Mouse (Mus musculus): ENCODE measurements at regions not wholly inside any gene's neighbourhood (a gene's known extent, or its start where the extent isn't known, plus 50 kb on each side); places are given as distances from the start of the nearest gene placed in this dataset.
A peak's percentile ranks its signal among the peaks of the same experiment; 100 is the strongest.

- no peaks in the 10 kb centered on the region for H3K36me3 ChIP-seq
- no peaks in the 10 kb centered on the region for H3K27me3 ChIP-seq
- H3K4me2 ChIP-seq (replicated peaks): no peak overlapping the region
- no peaks in the 10 kb centered on the region for H3K4me1 ChIP-seq
- H3K9ac ChIP-seq: no peak overlapping the region
- no peaks in the 10 kb centered on the region for H3K9me3 ChIP-seq (replicated peaks)
- no peak overlapping the region for H3K4me3 ChIP-seq
- 49% methylated on average over 2 of the region's 2 CpGs for WGBS
- ATAC-seq (ENCODE audit: low FRiP score): no peak
- H3K27ac ChIP-seq: no peak overlapping the region
Observed at GRCm38 (mm10) chr6:107394611-107395010, 135.0 kb upstream of the Lrrn1 start.

GRCm38 (mm10) chr6:107415766-107416165, 113.8 kb upstream of the Lrrn1 start:
- Histone ChIP-seq H3K4me1 (no peaks in the 10 kb centered on the region), H3K27ac (no peak overlapping the region), H3K4me3 (no peak overlapping the region), H3K36me3 (no peaks in the 10 kb centered on the region), H3K4me2 (replicated peaks) (no peak overlapping the region), H3K9me3 (replicated peaks) (no peaks in the 10 kb centered on the region), H3K27me3 (no peaks in the 10 kb centered on the region), H3K9ac (no peak overlapping the region)
- WGBS: 83% methylated on average over 4 of the region's 4 CpGs
- no peak for ATAC-seq (ENCODE audit: low FRiP score)

- no peaks in the 10 kb centered on the region for H3K36me3 ChIP-seq
- H3K4me3 ChIP-seq: no peak overlapping the region
- no peak for ATAC-seq (ENCODE audit: low FRiP score)
- no peaks in the 10 kb centered on the region for H3K4me1 ChIP-seq
- no peak overlapping the region for H3K27ac ChIP-seq
- H3K27me3 ChIP-seq: no peaks in the 10 kb centered on the region
- H3K9ac ChIP-seq: no peak overlapping the region
- WGBS: 51% methylated on average over 3 of the region's 3 CpGs
- no peak overlapping the region for H3K4me2 ChIP-seq (replicated peaks)
- H3K9me3 ChIP-seq (replicated peaks): no peaks in the 10 kb centered on the region
Observed at GRCm38 (mm10) chr6:107422091-107422490, 107.5 kb upstream of the Lrrn1 start.

- H3K4me1 ChIP-seq: no peaks in the 10 kb centered on the region
- no peak overlapping the region for H3K9ac ChIP-seq
- H3K4me2 ChIP-seq (replicated peaks): no peak overlapping the region
- no peak overlapping the region for H3K4me3 ChIP-seq
- 67% methylated on average over 3 of the region's 3 CpGs for WGBS
- H3K27me3 ChIP-seq: no peaks in the 10 kb centered on the region
- H3K27ac ChIP-seq: no peak overlapping the region
- no peaks in the 10 kb centered on the region for H3K36me3 ChIP-seq
- H3K9me3 ChIP-seq (replicated peaks): no peaks in the 10 kb centered on the region
- no peak for ATAC-seq (ENCODE audit: low FRiP score)
Observed at GRCm38 (mm10) chr6:107426529-107426928, 103.0 kb upstream of the Lrrn1 start.

- Histone ChIP-seq H3K27ac (no peak overlapping the region), H3K9me3 (replicated peaks) (no peaks in the 10 kb centered on the region)
- 71% methylated on average over 4 of the region's 4 CpGs for WGBS
Observed at GRCm38 (mm10) chr6:107431033-107431432, 98.5 kb upstream of the Lrrn1 start.

GRCm38 (mm10) chr6:107442058-107442457, 87.5 kb upstream of the Lrrn1 start:
- H3K9me3 ChIP-seq (replicated peaks): no peaks in the 10 kb centered on the region
- H3K27me3 ChIP-seq: no peaks in the 10 kb centered on the region
- ATAC-seq (ENCODE audit: low FRiP score): no peak
- H3K4me2 ChIP-seq (replicated peaks): no peak overlapping the region
- H3K4me3 ChIP-seq: no peak overlapping the region
- 72% methylated on average over 1 of the region's 1 CpGs for WGBS
- H3K27ac ChIP-seq: no peak overlapping the region
- H3K9ac ChIP-seq: no peak overlapping the region
- no peaks in the 10 kb centered on the region for H3K4me1 ChIP-seq
- H3K36me3 ChIP-seq: no peaks in the 10 kb centered on the region

More at GRCm38 (mm10) chr6:107431033-107431432, 98.5 kb upstream of the Lrrn1 start:
- Histone ChIP-seq H3K27me3 (no peaks in the 10 kb centered on the region), H3K36me3 (no peaks in the 10 kb centered on the region), H3K4me3 (no peak overlapping the region), H3K4me2 (replicated peaks) (no peak overlapping the region), H3K9ac (no peak overlapping the region), H3K4me1 (0 out of 2 replicates have a peak, but pooled peaks cover 3% of the 10 kb centered on the region)
- ATAC-seq (ENCODE audit: low FRiP score): no peak

GRCm38 (mm10) chr6:107444336-107444735, 85.2 kb upstream of the Lrrn1 start:
- Histone ChIP-seq H3K4me3 (no peak overlapping the region), H3K27ac (no peak overlapping the region), H3K4me1 (no peaks in the 10 kb centered on the region), H3K9ac (no peak overlapping the region), H3K27me3 (no peaks in the 10 kb centered on the region), H3K36me3 (no peaks in the 10 kb centered on the region), H3K9me3 (replicated peaks) (no peaks in the 10 kb centered on the region), H3K4me2 (replicated peaks) (no peak overlapping the region)
- WGBS: 83% methylated on average over 3 of the region's 3 CpGs
- ATAC-seq (ENCODE audit: low FRiP score): no peak

- no peak overlapping the region for H3K27ac ChIP-seq
- peaks cover 5% of the 10 kb centered on the region; the same call in 1 of the 2 replicates for H3K4me1 ChIP-seq
- no peak overlapping the region for H3K9ac ChIP-seq
- H3K4me2 ChIP-seq (replicated peaks): no peak overlapping the region
- ATAC-seq (ENCODE audit: low FRiP score): no peak
- no peak overlapping the region for H3K4me3 ChIP-seq
- no peaks in the 10 kb centered on the region for H3K36me3 ChIP-seq
- H3K9me3 ChIP-seq (replicated peaks): no peaks in the 10 kb centered on the region
- H3K27me3 ChIP-seq: no peaks in the 10 kb centered on the region
- 96% methylated on average over 1 of the region's 1 CpGs for WGBS
Observed at GRCm38 (mm10) chr6:107459220-107459619, 70.3 kb upstream of the Lrrn1 start.

GRCm38 (mm10) chr6:107462440-107462839, 67.1 kb upstream of the Lrrn1 start:
- no peaks in the 10 kb centered on the region for H3K27me3 ChIP-seq
- H3K36me3 ChIP-seq: no peaks in the 10 kb centered on the region
- no peak overlapping the region for H3K4me2 ChIP-seq (replicated peaks)
- no peak overlapping the region for H3K27ac ChIP-seq
- H3K4me3 ChIP-seq: no peak overlapping the region
- H3K9ac ChIP-seq: no peak overlapping the region
- ATAC-seq (ENCODE audit: low FRiP score): peak; percentile 94
- peaks cover 5% of the 10 kb centered on the region; the same call in 1 of the 2 replicates for H3K4me1 ChIP-seq
- H3K9me3 ChIP-seq (replicated peaks): no peaks in the 10 kb centered on the region
- 13% methylated on average over 2 of the region's 2 CpGs for WGBS

GRCm38 (mm10) chr6:107473395-107473794, 56.2 kb upstream of the Lrrn1 start:
- no peak overlapping the region for H3K27ac ChIP-seq
- WGBS: 83% methylated on average over 2 of the region's 2 CpGs
- H3K27me3 ChIP-seq: no peaks in the 10 kb centered on the region
- H3K9me3 ChIP-seq (replicated peaks): no peaks in the 10 kb centered on the region
- no peak overlapping the region for H3K4me3 ChIP-seq
- no peak overlapping the region for H3K4me2 ChIP-seq (replicated peaks)
- no peaks in the 10 kb centered on the region for H3K36me3 ChIP-seq
- ATAC-seq (ENCODE audit: low FRiP score): no peak
- H3K4me1 ChIP-seq: no peaks in the 10 kb centered on the region
- no peak overlapping the region for H3K9ac ChIP-seq

GRCm38 (mm10) chr6:107474125-107474524, 55.4 kb upstream of the Lrrn1 start:
- Histone ChIP-seq H3K9me3 (replicated peaks) (no peaks in the 10 kb centered on the region), H3K4me3 (no peak overlapping the region), H3K4me2 (replicated peaks) (no peak overlapping the region), H3K9ac (no peak overlapping the region), H3K4me1 (no peaks in the 10 kb centered on the region), H3K27ac (no peak overlapping the region), H3K27me3 (no peaks in the 10 kb centered on the region), H3K36me3 (no peaks in the 10 kb centered on the region)
- no peak for ATAC-seq (ENCODE audit: low FRiP score)
- WGBS: 77% methylated on average over 4 of the region's 4 CpGs
